Mouse (Mus musculus): ENCODE data around the gene Dagla. TPM values are rescaled to one million over a fixed set of nuclear protein-coding genes. Genes with fewer than 3 reads are reported as not detected.

Dagla gene
- total and polyA plus RNA-seq, 2 experiments from 2014 or later, result 10.9 to 35.0 TPM

DNA sequence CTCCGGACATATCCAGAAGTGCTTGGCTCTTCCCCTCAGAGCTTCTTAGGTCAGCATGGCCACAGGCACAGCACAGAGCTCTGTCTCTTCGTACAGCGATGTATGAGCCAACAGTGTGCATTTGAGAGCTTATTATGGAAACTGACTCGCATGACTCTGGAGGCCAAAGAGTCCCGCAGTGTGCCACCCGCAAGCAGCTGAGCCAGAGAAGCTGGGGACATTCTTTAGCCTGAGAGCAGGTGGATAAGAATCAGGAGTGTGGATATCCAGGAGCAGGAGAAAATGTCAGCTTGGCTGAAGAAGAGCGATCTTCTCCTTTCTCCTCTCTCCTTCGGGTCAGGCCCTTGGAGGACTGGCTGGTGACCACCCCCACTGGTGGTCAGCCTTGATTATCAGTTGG lies 24.4 kb upstream of the Dagla start:
- ATAC-seq (no peak), DNase-seq (ENCODE audit: low spot score) (no peak)
- TF ChIP-seq CTCF (IDR thresholded peaks at IDR 0.05; ENCODE audit: low read depth), result no peak
- Histone ChIP-seq H3K4me3 (ENCODE audit: low read length) (no peak overlapping the region), H3K36me3 (ENCODE audit: insufficient read depth, low read length) (no peaks in the 10 kb centered on the region), H3K27ac (no peak overlapping the region), H3K9ac (replicated peaks; ENCODE audit: low read length) (no peak overlapping the region), H3K4me1 (ENCODE audit: insufficient read depth, low read length) (no peaks in the 10 kb centered on the region), H3K4me2 (ENCODE audit: low read depth, low read length) (no peak overlapping the region), H3K27me3 (ENCODE audit: insufficient read depth, low read length) (no peaks in the 10 kb centered on the region), H3K9me3 (ENCODE audit: low read length) (no peaks in the 10 kb centered on the region)
- WGBS, result 82% methylated on average over 8 of the region's 8 CpGs

GRCm38 (mm10) chr19:10326609-10327008 lies 21.9 kb upstream of the Dagla start:
- Histone ChIP-seq H3K4me2 (ENCODE audit: low read depth, low read length) (no peak overlapping the region), H3K9ac (replicated peaks; ENCODE audit: low read length) (no peak overlapping the region), H3K4me1 (ENCODE audit: insufficient read depth, low read length) (0 out of 2 replicates have a peak, but pooled peaks cover 4% of the 10 kb centered on the region), H3K36me3 (ENCODE audit: insufficient read depth, low read length) (no peaks in the 10 kb centered on the region), H3K27me3 (ENCODE audit: insufficient read depth, low read length) (no peaks in the 10 kb centered on the region), H3K4me3 (ENCODE audit: low read length) (no peak overlapping the region), H3K27ac (no peak overlapping the region), H3K9me3 (ENCODE audit: low read length) (no peaks in the 10 kb centered on the region)
- 33% methylated on average over 3 of the region's 3 CpGs for WGBS
- no peak for TF ChIP-seq CTCF (IDR thresholded peaks at IDR 0.05; ENCODE audit: low read depth)
- ATAC-seq (no peak), DNase-seq (ENCODE audit: low spot score) (peak; percentile 28)

DNA sequence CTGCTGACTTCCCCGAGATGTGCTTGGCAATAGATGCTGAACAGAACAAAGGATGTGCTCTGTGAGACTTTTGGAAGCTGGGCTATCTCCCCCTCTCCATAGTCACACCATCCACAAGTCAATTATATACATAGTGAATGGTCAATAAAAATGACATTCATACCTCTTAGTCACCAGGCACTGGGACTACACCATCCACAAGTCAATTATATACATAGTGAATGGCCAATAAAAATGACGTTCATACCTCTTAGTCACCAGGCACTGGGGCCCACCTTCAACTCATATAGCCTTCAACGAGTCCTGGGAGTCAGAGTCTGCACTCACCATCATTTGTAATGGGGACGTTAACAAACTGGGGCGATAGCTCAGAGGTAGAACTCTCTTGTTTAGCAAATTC lies 19.2 kb upstream of the Dagla start:
- WGBS, result 74% methylated on average over 5 of the region's 5 CpGs
- peak; percentile 31; the same call in 1 of the 2 replicates for ATAC-seq

DNA sequence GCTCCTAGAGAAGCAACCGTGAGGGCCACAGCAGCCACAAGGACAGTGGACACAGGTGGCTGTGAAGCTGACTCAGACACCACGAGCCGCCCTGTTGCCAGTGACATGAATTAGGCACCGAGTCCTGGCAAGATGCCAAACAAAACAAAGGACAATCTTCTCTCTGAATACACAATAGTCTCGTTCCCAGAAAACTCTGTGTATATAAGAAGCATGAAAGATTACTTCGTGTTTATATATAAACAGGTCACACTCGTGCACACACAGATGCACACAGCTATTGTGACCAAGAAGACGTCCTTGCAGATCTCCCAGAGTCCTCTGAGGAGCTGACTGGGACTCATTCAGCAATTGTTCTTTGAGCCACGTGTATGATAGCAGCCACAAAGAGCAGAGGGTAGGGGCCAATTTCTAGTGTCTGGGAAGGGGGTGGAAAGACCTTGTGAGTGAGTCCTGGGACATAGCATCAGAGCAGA lies 18.7 kb upstream of the Dagla start:
- Histone ChIP-seq H3K27ac (no peak overlapping the region), H3K36me3 (ENCODE audit: insufficient read depth, low read length) (no peaks in the 10 kb centered on the region), H3K4me3 (ENCODE audit: low read length) (no peak overlapping the region), H3K9me3 (ENCODE audit: low read length) (no peaks in the 10 kb centered on the region), H3K4me1 (ENCODE audit: insufficient read depth, low read length) (0 out of 2 replicates have a peak, but pooled peaks cover 4% of the 10 kb centered on the region), H3K27me3 (ENCODE audit: insufficient read depth, low read length) (no peaks in the 10 kb centered on the region), H3K4me2 (ENCODE audit: low read depth, low read length) (no peak overlapping the region), H3K9ac (replicated peaks; ENCODE audit: low read length) (no peak overlapping the region)
- ATAC-seq (peak; percentile 48; the same call in 1 of the 2 replicates), DNase-seq (ENCODE audit: low spot score) (peak; percentile 55)
- WGBS, result 10% methylated on average over 9 of the region's 9 CpGs
- no peak for TF ChIP-seq CTCF (IDR thresholded peaks at IDR 0.05; ENCODE audit: low read depth)

More for the DNA sequence above, 19.2 kb upstream of the Dagla start:
- Histone ChIP-seq H3K9me3 (ENCODE audit: low read length) (no peaks in the 10 kb centered on the region), H3K4me2 (ENCODE audit: low read depth, low read length) (no peak overlapping the region), H3K4me1 (ENCODE audit: insufficient read depth, low read length) (0 out of 2 replicates have a peak, but pooled peaks cover 4% of the 10 kb centered on the region), H3K4me3 (ENCODE audit: low read length) (no peak overlapping the region), H3K27ac (no peak overlapping the region), H3K9ac (replicated peaks; ENCODE audit: low read length) (no peak overlapping the region), H3K27me3 (ENCODE audit: insufficient read depth, low read length) (no peaks in the 10 kb centered on the region), H3K36me3 (ENCODE audit: insufficient read depth, low read length) (no peaks in the 10 kb centered on the region)
- no peak for TF ChIP-seq CTCF (IDR thresholded peaks at IDR 0.05; ENCODE audit: low read depth)
- no peak for DNase-seq (ENCODE audit: low spot score)

- Histone ChIP-seq H3K4me2 (ENCODE audit: low read depth, low read length) (no peak overlapping the region), H3K4me3 (ENCODE audit: low read length) (no peak overlapping the region), H3K27me3 (ENCODE audit: insufficient read depth, low read length) (no peaks in the 10 kb centered on the region), H3K36me3 (ENCODE audit: insufficient read depth, low read length) (no peaks in the 10 kb centered on the region), H3K4me1 (ENCODE audit: insufficient read depth, low read length) (no peaks in the 10 kb centered on the region), H3K9me3 (ENCODE audit: low read length) (no peaks in the 10 kb centered on the region), H3K27ac (no peak overlapping the region), H3K9ac (replicated peaks; ENCODE audit: low read length) (no peak overlapping the region)
- no peak for TF ChIP-seq CTCF (IDR thresholded peaks at IDR 0.05; ENCODE audit: low read depth)
- 72% methylated on average over 4 of the region's 4 CpGs for WGBS
- ATAC-seq (no peak), DNase-seq (ENCODE audit: low spot score) (no peak)
These were observed 13.1 kb upstream of the Dagla start for GRCm38 (mm10) chr19:10317795-10318194.

DNA sequence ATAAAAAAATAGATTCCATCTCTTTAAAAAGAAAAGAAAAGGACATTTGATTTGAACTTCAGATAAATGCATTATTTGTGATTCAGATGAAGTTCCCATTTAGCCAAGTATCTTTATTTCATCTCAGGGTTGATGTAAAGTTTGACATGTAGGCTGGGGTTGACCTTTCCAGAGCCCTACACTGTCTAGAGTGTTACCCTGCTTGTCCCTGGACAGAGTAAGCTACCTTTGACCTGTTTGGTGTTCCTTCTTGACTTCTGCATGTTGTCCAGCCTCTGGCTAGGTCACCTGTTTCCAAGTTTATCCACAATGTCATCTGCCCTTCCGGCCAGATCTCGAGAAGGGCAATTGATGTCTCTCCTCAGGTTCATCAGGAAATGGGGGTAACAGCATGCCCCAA lies 12.7 kb upstream of the Dagla start:
- no peaks in the 10 kb centered on the region for H3K4me1 ChIP-seq (ENCODE audit: insufficient read depth, low read length)
- H3K36me3 ChIP-seq (ENCODE audit: insufficient read depth, low read length), result no peaks in the 10 kb centered on the region
- no peaks in the 10 kb centered on the region for H3K9me3 ChIP-seq (ENCODE audit: low read length)
- H3K9ac ChIP-seq (replicated peaks; ENCODE audit: low read length), result no peak overlapping the region
- no peak for DNase-seq (ENCODE audit: low spot score)
- H3K27me3 ChIP-seq (ENCODE audit: insufficient read depth, low read length), result no peaks in the 10 kb centered on the region
- no peak for ATAC-seq
- H3K27ac ChIP-seq, result no peak overlapping the region
- TF ChIP-seq CTCF (IDR thresholded peaks at IDR 0.05; ENCODE audit: low read depth), result no peak
- WGBS, result 90% methylated on average over 2 of the region's 2 CpGs
- H3K4me3 ChIP-seq (ENCODE audit: low read length), result no peak overlapping the region
- H3K4me2 ChIP-seq (ENCODE audit: low read depth, low read length), result no peak overlapping the region

DNA sequence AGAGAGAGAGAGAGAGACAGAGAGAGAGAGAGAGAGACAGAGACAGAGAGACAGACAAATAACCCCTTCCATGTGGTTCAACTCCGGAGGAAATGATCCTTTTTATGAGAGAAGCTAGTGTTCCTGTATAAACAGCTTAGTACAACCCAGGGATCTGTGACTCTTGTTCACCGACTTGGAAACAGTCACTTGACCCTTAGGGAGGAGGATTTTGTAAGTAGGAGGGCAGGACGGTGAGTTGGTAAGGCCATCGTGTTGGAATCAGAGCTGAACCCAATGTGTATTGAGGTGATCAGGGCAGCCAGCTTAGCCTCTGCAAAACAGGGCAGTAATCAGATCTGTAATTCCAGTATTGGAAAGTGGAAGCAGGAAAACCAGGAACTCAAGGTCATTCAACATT lies 12.3 kb upstream of the Dagla start:
- Histone ChIP-seq H3K4me3 (ENCODE audit: low read length) (no peak overlapping the region), H3K4me2 (ENCODE audit: low read depth, low read length) (no peak overlapping the region), H3K27ac (no peak overlapping the region), H3K9me3 (ENCODE audit: low read length) (no peaks in the 10 kb centered on the region), H3K4me1 (ENCODE audit: insufficient read depth, low read length) (no peaks in the 10 kb centered on the region), H3K27me3 (ENCODE audit: insufficient read depth, low read length) (no peaks in the 10 kb centered on the region), H3K36me3 (ENCODE audit: insufficient read depth, low read length) (no peaks in the 10 kb centered on the region), H3K9ac (replicated peaks; ENCODE audit: low read length) (no peak overlapping the region)
- DNase-seq (ENCODE audit: low spot score), result no peak
- TF ChIP-seq CTCF (IDR thresholded peaks at IDR 0.05; ENCODE audit: low read depth), result no peak
- 75% methylated on average over 4 of the region's 4 CpGs for WGBS
- no peak for ATAC-seq
